Comparison of ENCODE assay signal across 18 mouse cellular contexts in the genomic region with DNA sequence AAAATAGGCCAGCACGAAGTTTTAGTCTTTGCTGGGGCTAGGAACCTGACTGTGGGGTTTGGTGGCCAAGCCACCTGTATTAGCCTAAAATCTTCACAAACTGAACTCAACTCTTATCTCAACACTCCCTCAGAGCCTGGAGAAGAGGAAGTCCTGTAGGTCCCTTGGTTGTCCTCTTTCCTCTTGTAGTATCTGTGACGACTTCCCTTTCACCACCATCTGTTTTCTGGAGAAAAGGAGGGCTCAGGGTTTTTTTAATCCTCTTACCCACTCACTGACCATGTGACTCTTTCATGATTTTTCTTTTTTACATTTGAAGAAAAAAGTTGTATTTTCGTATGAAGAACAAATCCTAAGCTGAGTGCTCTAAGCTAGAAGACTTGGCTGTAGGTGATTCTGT. TPM values are rescaled to one million over a fixed set of nuclear protein-coding genes. Genes with fewer than 3 reads are reported as not detected.
A peak's percentile ranks its signal among the peaks of the same experiment; 100 is the strongest.
DNase-seq lines count a peak whose midpoint lies in the region; ATAC-seq and TF ChIP-seq lines count a peak whose summit lies in the region.
"Had no signal": no experiment of that assay in that cellular context is flagged by ENCODE, and none has a peak within 500 bp of the region (broad histone marks: within the 10 kb centered on the region; RNA-seq: fewer than 3 reads in every experiment).

No protein-coding gene starts in this region.

- H3K4me1 ChIP-seq in liver, embryonic 13.5 days (replicated peaks) = peaks cover 47% of the 10 kb centered on the region
- H3K4me1 ChIP-seq in liver, postnatal 0 days (ENCODE audit: insufficient read depth) = peaks cover 18% of the 10 kb centered on the region
- H3K4me1 ChIP-seq in E14TG2a.4 (replicated peaks; ENCODE audit: low read depth, low read length) (peaks cover 65% of the 10 kb centered on the region), G1E (ENCODE audit: insufficient read depth, low read depth, low read length) (peaks cover 48% of the 10 kb centered on the region)

- H3K36me3 ChIP-seq in liver, embryonic 13.5 days = peaks cover 69% of the 10 kb centered on the region
- H3K36me3 ChIP-seq in liver, postnatal 0 days (replicated peaks; ENCODE audit: insufficient read depth, low read length) = peaks cover 62% of the 10 kb centered on the region
- H3K36me3 ChIP-seq in E14TG2a.4 (ENCODE audit: insufficient read depth, low read length) (peaks cover 70% of the 10 kb centered on the region), G1E (replicated peaks) (peaks cover 72% of the 10 kb centered on the region)

- H3K4me2 ChIP-seq in liver, embryonic 13.5 days = no peak overlapping the region
- no peak overlapping the region for H3K4me2 ChIP-seq in liver, postnatal 0 days (ENCODE audit: low read depth, low read length)
- H3K4me2 ChIP-seq: embryonic facial prominence, embryonic 13.5 days; forebrain, embryonic 12.5 days; heart, embryonic 13.5 days; hindbrain, embryonic 15.5 days had no signal

- intact Hi-C loops in left cerebral cortex, postnatal 10 days (cut with DNase I) = no loop called here

- WGBS in liver, embryonic 13.5 days (ENCODE audit: insufficient replicate concordance) = 40% methylated on average over 3 of the region's 3 CpGs
- 50% methylated on average over 3 of the region's 3 CpGs for WGBS in liver, postnatal 0 days (ENCODE audit: insufficient replicate concordance)

- H3K9me3 ChIP-seq in liver, embryonic 13.5 days (replicated peaks) = no peaks in the 10 kb centered on the region
- no peaks in the 10 kb centered on the region for H3K9me3 ChIP-seq in liver, postnatal 0 days (ENCODE audit: low read length)
- no peaks in the 10 kb centered on the region for H3K9me3 ChIP-seq in E14TG2a.4 (ENCODE audit: low read length)
- H3K9me3 ChIP-seq in G1E (replicated peaks) = no peaks in the 10 kb centered on the region
- H3K9me3 ChIP-seq: embryonic facial prominence, embryonic 13.5 days; forebrain, embryonic 12.5 days; heart, embryonic 13.5 days; hindbrain, embryonic 15.5 days had no signal

- no peak for DNase-seq in liver, embryonic 13.5 days
- DNase-seq in liver, postnatal 0 days = no peak
- DNase-seq in G1E (ENCODE audit: low spot score) = peak; percentile 25
- no peak for DNase-seq in right cerebral cortex, adult 2 months (ENCODE audit: low spot score in 2 of 2)
- no peak for DNase-seq in left cerebral cortex, postnatal 10 days (ENCODE audit: extremely low spot score in 1 of 2, low spot score in 2 of 2)
- DNase-seq: cerebellum, adult 9-10 months; cerebellum, postnatal 25 days; forebrain, postnatal 0 days; gastrocnemius, postnatal 14 days; heart, adult 11 months; heart, postnatal 36 days had no signal

- no peak for TF ChIP-seq CTCF in liver, postnatal 0 days (IDR thresholded peaks at IDR 0.05; ENCODE audit: low read depth)
- no peak for TF ChIP-seq CTCF in E14TG2a.4 (conservative IDR thresholded peaks at IDR 0.05; ENCODE audit: low read length)
- no peak for TF ChIP-seq CTCF in G1E (IDR thresholded peaks at IDR 0.05; ENCODE audit: low read depth, low read length)

- no peak for ATAC-seq in liver, embryonic 13.5 days (ENCODE audit: low read depth)
- ATAC-seq in liver, postnatal 0 days = no peak
- ATAC-seq in G1E (ENCODE audit: extremely low read depth, insufficient number of reproducible peaks, low FRiP score, poor library complexity, severe bottlenecking) = no peak
- 0 out of 2 replicates have a peak, but pooled peaks have one; percentile 8 for ATAC-seq in common myeloid progenitor, adult 5-6 weeks (replicated peaks; ENCODE audit: low read depth, poor library complexity, severe bottlenecking)
- ATAC-seq: forebrain, postnatal 0 days had no signal

- no peak overlapping the region for H3K9ac ChIP-seq in liver, embryonic 13.5 days
- H3K9ac ChIP-seq in liver, postnatal 0 days (replicated peaks) = no peak overlapping the region
- H3K9ac ChIP-seq: embryonic facial prominence, embryonic 13.5 days; forebrain, embryonic 12.5 days; forebrain, postnatal 0 days; hindbrain, embryonic 15.5 days had no signal

- H3K27me3 ChIP-seq in liver, embryonic 13.5 days = no peaks in the 10 kb centered on the region
- H3K27me3 ChIP-seq in liver, postnatal 0 days (ENCODE audit: insufficient read depth, low read length) = no peaks in the 10 kb centered on the region
- H3K27me3 ChIP-seq in E14TG2a.4 (ENCODE audit: insufficient read depth, low read length) = no peaks in the 10 kb centered on the region
- no peaks in the 10 kb centered on the region for H3K27me3 ChIP-seq in G1E (ENCODE audit: insufficient read depth, low read length)
- H3K27me3 ChIP-seq: embryonic facial prominence, embryonic 13.5 days; forebrain, embryonic 12.5 days; heart, embryonic 13.5 days; hindbrain, embryonic 15.5 days had no signal

- H3K4me3 ChIP-seq in liver, embryonic 13.5 days (replicated peaks) = no peak overlapping the region
- no peak overlapping the region for H3K4me3 ChIP-seq in liver, postnatal 0 days (ENCODE audit: low read depth, low read length)
- peak overlapping the region; percentile 32; the same call in 1 of the 2 replicates for H3K4me3 ChIP-seq in E14TG2a.4 (replicated peaks; ENCODE audit: low read length)
- H3K4me3 ChIP-seq in G1E (ENCODE audit: low read depth, low read length) = no peak overlapping the region
- H3K4me3 ChIP-seq: embryonic facial prominence, embryonic 13.5 days; forebrain, embryonic 12.5 days; heart, embryonic 13.5 days; hindbrain, embryonic 15.5 days had no signal

- H3K27ac ChIP-seq in liver, embryonic 13.5 days = peak overlapping the region; percentile 43; the same call in 1 of the 2 replicates
- H3K27ac ChIP-seq in liver, postnatal 0 days (ENCODE audit: low read depth) = no peak overlapping the region
- H3K27ac ChIP-seq: embryonic facial prominence, embryonic 13.5 days; forebrain, embryonic 12.5 days; heart, embryonic 13.5 days; hindbrain, embryonic 15.5 days had no signal

- no peak for TF ChIP-seq EP300 in liver, postnatal 0 days (IDR thresholded peaks at IDR 0.05; ENCODE audit: low read depth)

RNA-seq across cellular contexts. Expression of gene Ap2m1, which starts 4.4 kb away (rescaled TPM):
- polyA plus RNA-seq in liver, embryonic 13.5 days (2015; fragmentation: Nextera tagmentation; extraction: Ambion mirVana) = 413 and 466 TPM in 2 replicates
- 288 and 308 TPM in 2 replicates for polyA plus RNA-seq in liver, postnatal 0 days (2015; fragmentation: Nextera tagmentation; extraction: Ambion mirVana)
- total RNA-seq in G1E (2014; fragmentation: Nextera tagmentation) = 302 and 342 TPM in 2 replicates
- 173 and 186 TPM in 2 replicates for total RNA-seq in G1E (2017)
- 67.5 and 73.4 TPM in 2 replicates for polyA plus RNA-seq in G1E (2012)
- total RNA-seq in common myeloid progenitor, adult 5-6 weeks (2017) = 158 and 165 TPM in 2 replicates
- total RNA-seq in left cerebral cortex, postnatal 10 days (2021) = 100 to 1,000 TPM; 950 to 999 TPM

RNA-seq across cellular contexts. Expression of gene Abcf3, which starts 8.7 kb away (rescaled TPM):
- polyA plus RNA-seq in liver, embryonic 13.5 days (2015; fragmentation: Nextera tagmentation; extraction: Ambion mirVana) = 27.0 and 27.9 TPM in 2 replicates
- polyA plus RNA-seq in liver, postnatal 0 days (2015; fragmentation: Nextera tagmentation; extraction: Ambion mirVana) = 18.0 and 19.8 TPM in 2 replicates
- total RNA-seq in G1E (2014; fragmentation: Nextera tagmentation) (34.6 and 35.1 TPM in 2 replicates), G1E (2017) (66.1 and 70.1 TPM in 2 replicates)
- polyA plus RNA-seq in G1E (2012) = 21.1 and 22.1 TPM in 2 replicates
- total RNA-seq in common myeloid progenitor, adult 5-6 weeks (2017) = 47.9 and 57.6 TPM in 2 replicates
- 10 to 100 TPM; 67.0 to 80.0 TPM for total RNA-seq in left cerebral cortex, postnatal 10 days (2021)

RNA-seq across cellular contexts. Expression of gene Dvl3, which starts 22.9 kb away (rescaled TPM):
- polyA plus RNA-seq in liver, embryonic 13.5 days (2015; fragmentation: Nextera tagmentation; extraction: Ambion mirVana) = 3.7 and 4.8 TPM in 2 replicates
- 3.0 and 3.5 TPM in 2 replicates for polyA plus RNA-seq in liver, postnatal 0 days (2015; fragmentation: Nextera tagmentation; extraction: Ambion mirVana)
- 51.8 and 57.2 TPM in 2 replicates for total RNA-seq in G1E (2014; fragmentation: Nextera tagmentation)
- total RNA-seq in G1E (2017) = 2.8 and 3.0 TPM in 2 replicates
- 26.9 and 28.2 TPM in 2 replicates for polyA plus RNA-seq in G1E (2012)
- total RNA-seq in common myeloid progenitor, adult 5-6 weeks (2017) = 4.6 and 6.9 TPM in 2 replicates
- total RNA-seq in left cerebral cortex, postnatal 10 days (2021) = 10 to 100 TPM; 84.8 to 87.8 TPM

RNA-seq across cellular contexts. Expression of gene Eif2b5, which starts 41.0 kb away (rescaled TPM):
- polyA plus RNA-seq in liver, embryonic 13.5 days (2015; fragmentation: Nextera tagmentation; extraction: Ambion mirVana) = 71.1 and 75.5 TPM in 2 replicates
- polyA plus RNA-seq in liver, postnatal 0 days (2015; fragmentation: Nextera tagmentation; extraction: Ambion mirVana) = 25.3 and 26.1 TPM in 2 replicates
- total RNA-seq in G1E (2014; fragmentation: Nextera tagmentation) (40.5 and 43.6 TPM in 2 replicates), G1E (2017) (105 and 107 TPM in 2 replicates)
- 24.8 and 25.5 TPM in 2 replicates for polyA plus RNA-seq in G1E (2012)
- total RNA-seq in common myeloid progenitor, adult 5-6 weeks (2017) = 90.6 and 98.5 TPM in 2 replicates
- total RNA-seq in left cerebral cortex, postnatal 10 days (2021) = 10 to 100 TPM; 61.4 to 66.7 TPM

RNA-seq across cellular contexts. Expression of gene Vwa5b2, which starts 49.6 kb away (rescaled TPM):
- 0.21 and 0.23 TPM in 2 replicates for polyA plus RNA-seq in liver, embryonic 13.5 days (2015; fragmentation: Nextera tagmentation; extraction: Ambion mirVana)
- polyA plus RNA-seq in liver, postnatal 0 days (2015; fragmentation: Nextera tagmentation; extraction: Ambion mirVana) = not detected in 2 replicates
- not detected in 2 replicates for total RNA-seq in G1E (2014; fragmentation: Nextera tagmentation)
- 0.29 TPM in 1 of 2 replicates, not detected in the other for total RNA-seq in G1E (2017)
- 0.02 and 0.07 TPM in 2 replicates for polyA plus RNA-seq in G1E (2012)
- not detected in 2 replicates for total RNA-seq in common myeloid progenitor, adult 5-6 weeks (2017)
- 10 to 100 TPM; 78.1 to 78.5 TPM for total RNA-seq in left cerebral cortex, postnatal 10 days (2021)
- polyA plus RNA-seq: heart, postnatal 0 days had no signal
